Mouse (Mus musculus): ENCODE measurements around the gene Sacm1l.
A peak's percentile ranks its signal among the peaks of the same experiment; 100 is the strongest.

Sacm1l gene

DNA sequence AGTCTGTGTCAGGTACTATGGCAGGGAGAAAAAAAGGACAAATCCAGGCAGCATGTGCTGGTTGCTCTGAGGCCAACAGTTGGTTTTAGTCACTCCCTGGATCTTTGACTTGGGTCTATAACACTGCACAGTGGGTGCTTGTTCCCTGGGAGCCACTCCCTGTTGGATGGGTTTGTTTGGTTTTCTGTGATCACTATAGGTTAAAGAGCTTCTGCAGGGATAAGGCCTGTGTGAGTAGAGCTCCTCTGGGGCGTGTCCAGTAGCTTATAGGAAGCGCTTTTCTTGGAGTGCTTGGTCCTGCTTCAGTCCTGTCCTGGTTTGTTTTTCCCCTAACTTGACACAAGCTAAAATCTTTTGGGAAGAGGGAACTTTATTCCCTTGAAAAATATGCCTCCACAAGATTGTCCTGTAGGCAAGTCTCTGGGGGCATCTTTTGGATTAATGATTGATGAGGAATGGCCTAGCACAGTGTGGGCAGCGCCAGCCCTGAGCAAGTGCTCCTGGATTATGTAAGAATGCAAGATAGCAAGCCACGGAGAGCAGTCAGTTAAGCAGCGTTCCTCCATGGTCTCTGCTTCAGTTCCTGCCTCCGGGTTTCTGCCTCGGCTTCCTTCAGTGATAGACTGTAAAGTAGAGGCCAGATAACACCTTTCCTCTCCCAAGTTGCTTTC, 59.8 kb downstream of the Sacm1l start:
- no peak for DNase-seq

DNA sequence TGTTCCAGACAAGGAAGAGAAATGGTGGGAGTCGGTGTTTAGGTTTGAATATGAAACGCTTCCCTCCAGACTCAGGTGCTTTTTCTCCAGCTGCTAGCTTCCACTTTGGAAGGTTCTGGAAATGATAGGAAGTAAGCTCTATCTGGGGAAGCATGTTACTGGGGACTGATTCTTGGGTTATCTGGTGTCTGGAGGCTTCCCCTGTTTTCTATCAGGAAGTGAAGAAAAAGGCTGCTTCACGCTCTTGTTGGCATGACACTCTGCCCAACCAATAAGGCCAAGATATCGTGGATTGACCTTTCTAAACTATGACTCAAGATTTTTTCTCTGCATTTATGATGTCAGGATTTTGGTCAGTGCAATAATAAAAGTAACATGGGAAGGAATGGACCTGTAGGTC, 65.6 kb downstream of the Sacm1l start:
- DNase-seq, result no peak

DNA sequence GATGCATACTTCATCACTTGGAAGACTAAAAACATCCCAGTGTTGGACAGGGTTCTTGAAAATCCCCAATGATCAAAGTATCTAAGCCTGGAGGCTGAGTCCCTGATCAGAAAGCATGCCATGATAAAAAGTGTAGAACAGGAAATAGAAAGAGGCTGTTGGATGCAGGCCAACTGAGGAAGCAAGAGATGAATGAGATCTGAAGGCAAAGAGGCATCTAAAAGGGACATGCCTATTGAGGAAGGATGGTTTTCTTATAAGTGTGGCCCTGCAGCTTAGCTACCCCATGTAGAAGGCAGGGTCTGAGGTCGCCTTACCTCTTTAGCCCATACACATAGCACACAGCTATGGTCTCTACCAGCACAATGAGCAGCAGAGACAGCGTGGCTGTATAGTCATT, 67.4 kb downstream of the Sacm1l start:
- DNase-seq, result no peak

DNA sequence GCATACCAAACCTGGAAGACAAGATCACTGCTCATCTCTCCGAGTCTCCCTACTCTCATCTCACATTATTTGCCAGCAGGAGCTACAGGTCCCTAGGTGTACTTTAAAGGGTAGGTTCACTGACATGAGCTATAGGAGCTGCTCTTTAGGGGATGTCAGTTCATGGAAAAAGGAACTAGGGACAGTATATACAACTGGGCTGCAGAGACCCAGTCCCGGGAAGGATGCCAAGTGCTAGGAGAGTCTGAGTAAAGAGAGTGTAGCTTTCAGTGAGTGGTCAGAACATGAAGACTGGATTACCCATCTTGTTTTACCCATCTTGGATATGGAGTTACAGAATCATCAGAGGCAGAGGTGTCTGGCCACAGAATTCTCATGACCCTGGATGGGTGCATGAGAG, 67.8 kb downstream of the Sacm1l start:
- DNase-seq, result no peak

DNA sequence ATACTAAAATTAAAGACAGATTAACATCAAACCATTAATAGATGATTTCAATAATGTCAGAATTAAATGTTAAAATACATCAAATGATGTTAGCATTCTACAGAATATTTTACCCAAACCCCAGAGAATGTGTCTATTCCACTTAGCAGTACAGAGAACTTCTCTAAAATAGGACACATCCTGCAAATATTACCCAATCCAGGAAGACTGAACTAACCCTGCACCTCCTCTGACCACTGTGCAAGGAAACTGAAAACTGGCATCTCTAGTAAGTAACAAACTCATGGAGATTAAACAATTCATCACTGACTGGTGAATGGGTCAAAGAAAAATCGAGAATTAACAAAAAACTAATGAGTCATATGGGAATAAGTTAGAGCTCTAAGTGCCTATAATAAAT, 72.0 kb downstream of the Sacm1l start:
- DNase-seq, result no peak

DNA sequence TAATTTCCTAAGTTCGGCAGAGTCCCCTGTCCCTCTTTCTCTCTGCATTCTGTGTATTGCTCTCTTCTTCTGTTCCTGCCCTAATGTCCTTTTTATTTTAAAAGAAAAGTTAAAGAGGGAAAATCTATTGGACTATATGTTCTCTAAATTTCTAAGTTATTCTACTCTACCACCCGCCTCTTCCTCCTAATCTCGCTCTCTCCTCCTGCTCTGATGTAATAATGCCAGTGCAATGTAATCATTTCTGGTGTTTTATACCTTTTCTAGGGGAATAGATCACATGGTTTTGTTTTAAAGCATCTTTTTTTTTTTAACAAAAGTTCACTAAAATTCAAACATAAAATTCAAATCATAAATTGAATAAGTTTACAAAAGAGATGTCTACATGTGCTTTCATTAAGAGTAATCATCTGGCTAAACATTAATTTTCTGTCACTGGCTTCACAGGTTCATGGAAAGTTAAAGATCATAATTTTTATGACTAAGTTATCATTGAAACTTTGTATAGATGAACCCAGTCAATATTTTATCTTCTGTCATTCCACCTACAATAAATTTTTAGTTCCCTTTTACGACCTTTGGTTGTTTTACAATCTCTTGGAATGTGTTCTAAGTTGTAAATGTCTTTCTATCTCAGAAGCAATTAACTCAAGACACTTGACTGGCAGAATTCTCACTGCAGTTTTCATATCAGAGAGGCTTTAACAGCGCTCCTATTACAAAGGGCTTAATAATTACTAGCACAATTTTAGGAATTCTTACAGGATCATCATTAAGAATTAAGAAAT, 90.9 kb downstream of the Sacm1l start:
- no peak for DNase-seq

DNA sequence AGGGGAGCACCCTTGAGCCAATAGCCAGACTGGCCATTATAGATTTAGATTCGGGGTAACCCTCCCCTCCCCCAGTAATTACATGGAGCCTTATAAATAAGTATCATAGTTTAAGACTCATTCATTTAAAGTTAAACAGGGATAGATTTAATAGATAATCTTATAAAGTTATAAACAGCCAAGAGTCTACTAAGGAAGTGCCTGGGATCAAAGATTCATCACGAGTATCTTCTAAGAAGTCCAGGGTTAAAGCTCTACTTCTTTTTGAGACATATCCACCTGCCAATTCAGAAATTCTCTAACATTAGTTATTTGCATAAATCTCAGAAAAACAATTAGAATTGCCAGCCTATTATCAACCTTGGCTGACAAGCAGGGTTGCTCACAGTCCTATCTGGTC, 95.2 kb downstream of the Sacm1l start:
- no peak for DNase-seq

DNA sequence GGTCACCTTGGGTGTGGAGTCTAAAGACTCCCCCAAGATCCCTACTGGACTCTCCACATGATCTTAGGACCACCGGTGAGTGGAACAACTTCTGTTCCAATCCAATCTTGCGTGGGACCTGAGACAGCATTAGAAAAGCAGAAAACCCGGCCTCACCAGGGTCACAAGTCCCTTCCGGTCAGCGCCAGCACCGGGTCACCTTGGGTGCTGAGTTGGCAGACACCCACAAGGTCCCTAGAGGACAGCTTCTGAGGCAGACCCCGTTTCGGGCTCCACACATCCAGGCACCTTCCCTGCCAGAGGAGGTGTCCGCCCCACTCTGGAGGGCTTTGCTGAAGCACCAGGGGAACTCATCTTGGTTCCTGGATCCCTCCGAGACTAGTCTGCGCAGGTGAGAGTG, 96.3 kb downstream of the Sacm1l start:
- no peak for DNase-seq

DNA sequence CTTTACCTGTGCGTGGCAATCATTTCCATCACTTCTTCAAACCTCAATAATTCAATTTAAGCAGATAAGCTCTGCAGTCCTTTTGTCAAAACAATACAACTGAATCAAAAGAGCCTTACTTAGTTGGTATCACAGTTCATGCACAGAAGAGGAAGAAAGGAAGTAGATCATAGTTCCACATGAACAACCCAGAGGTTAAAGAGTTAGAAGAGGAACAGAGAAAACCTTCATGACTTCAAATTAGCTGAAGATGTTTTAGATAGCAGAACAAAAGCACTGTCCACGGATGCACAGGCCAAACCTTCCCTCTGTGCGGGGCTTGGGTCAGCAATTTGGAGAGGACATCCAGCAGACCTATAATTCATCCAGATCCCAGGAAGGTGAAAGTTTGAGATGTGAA, 102.1 kb downstream of the Sacm1l start:
- DNase-seq, result no peak

DNA sequence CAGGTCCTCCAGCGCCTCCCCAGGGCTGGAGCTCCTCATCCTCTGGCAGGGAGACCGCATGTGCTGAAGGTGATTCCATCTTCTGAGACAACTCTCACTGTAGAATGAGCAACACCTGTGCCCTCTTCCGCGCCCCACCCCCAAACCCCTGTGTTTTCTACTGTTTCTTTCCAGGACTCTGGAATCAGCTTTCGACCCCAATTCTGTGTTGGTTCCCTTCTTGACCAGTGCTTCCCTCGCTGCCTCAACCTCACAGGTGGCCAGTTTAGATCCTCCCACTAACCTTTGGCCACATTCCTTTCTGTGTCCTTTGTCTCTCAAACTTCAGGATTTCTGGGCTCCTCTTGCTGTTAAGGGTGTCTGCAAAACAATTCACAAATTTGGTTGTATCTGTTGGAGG, 102.7 kb downstream of the Sacm1l start, which contains the start of gene Slc6a20b:
Gene Slc6a20b (minus strand): TSS at position 285 of the 400 bp plus-strand sequence.
- DNase-seq, result no peak

DNA sequence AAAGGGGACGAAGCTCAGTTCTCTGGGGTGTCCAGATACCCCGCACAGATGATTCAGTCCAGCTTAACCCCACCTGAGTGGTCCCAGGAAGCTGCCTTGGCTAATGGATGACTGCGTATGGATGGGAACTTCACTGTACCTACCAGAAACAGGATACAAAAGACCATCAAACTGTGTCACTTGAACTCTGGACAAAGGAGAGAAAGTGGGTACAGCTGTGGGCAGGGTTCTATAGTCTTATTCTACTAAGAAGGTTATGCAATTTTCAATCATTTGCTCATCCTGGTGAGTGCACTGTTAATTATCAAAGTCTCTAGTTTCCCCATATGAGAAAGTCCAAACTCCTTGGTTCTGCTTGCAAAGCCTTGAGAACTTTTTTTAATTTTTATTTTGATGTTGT, 103.4 kb downstream of the Sacm1l start:
- DNase-seq, result no peak

DNA sequence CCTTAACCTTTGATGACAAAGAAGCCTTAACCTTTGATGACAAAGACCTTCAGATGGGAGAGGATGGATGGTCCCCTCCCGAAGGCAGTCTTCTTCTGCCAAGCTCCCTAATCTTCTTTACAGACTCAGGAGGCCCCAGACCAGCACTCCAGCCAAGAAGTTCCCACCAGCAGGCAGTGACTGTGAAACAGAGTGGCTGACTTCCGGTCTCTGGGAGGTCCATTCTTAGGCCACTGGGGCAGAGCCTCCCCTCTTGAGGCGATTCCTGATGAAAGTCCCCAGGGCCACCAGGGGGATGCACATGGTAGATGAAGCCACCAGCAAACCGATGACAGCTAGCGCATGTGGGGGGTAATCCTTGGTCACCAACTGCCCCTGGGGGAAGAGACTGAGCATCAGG, 107.2 kb downstream of the Sacm1l start:
- DNase-seq, result no peak

DNA sequence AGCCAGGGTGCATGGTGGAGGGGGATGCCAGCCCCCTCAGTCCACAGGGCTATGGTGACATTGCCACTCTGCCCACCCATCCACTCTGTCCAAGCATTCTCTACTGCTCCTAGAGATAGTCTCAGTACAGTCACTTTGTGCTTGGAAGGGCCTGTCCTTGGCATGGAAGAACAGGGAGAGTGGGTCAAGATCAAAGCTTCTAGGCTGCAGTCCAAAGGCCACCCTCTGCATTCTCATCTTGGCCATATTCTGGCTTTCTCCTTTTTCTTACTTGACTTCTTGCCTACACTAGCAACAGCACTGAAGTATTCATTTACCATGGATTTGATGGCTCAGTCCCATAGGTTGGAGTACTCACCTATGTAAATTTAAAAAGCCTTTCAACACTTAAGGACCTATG, 108.7 kb downstream of the Sacm1l start:
- no peak for DNase-seq

DNA sequence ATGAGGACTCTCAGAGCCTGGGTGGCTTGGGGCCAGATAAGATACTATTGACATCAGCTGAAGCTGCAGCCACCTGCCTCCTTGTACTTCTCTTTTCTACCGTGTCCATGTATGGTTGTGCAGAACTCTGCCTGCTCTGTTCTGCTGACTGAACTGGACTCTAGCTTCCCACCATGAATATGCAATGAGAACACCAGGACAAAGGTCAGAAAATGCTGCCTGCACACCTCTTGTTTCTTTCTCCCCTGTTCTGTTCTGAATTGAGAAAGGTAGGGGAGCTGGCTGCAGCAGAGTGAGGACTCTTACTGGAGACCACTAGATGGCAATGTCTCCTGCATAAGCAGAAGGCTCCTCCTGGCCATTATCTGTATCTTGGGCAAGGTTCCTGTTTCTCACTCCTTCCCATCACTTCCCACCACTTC, 109.1 kb downstream of the Sacm1l start:
- DNase-seq, result peak; percentile 9

DNA sequence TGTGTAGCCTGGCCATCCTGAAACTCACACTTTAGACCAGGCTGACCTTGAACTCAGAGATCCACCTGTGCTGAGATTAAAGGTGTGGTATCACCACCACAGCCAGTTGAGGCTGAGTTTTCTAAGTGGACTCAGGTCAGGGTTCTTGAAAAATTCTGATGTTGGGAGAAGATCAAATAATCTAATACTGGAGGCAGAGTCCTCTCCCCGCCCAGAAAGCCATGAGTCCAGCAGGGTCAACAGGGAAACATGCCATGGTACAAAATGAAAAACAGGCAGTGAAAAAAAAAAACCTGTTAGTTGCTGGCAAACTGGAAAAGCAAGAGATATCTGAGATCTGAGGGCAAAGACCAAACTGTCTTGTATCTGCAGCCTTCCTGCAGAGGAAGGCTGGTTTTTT, 110.5 kb downstream of the Sacm1l start:
- DNase-seq, result no peak
